Mouse (Mus musculus) liver, postnatal 0 days (tissue): ENCODE data around the gene Icam1. TPM values are rescaled to one million over a fixed set of nuclear protein-coding genes. Genes with fewer than 3 reads are reported as not detected.
A peak's percentile ranks its signal among the peaks of the same experiment; 100 is the strongest.

Experiments used
- ATAC-seq: fragments of 200-750 bp; cut with Nextera tagmentation; 2 replicates; pipeline ENCODE4 v1.8.0; 2017; ENCODE audit warnings: mild to moderate bottlenecking, moderate library complexity
- DNase-seq: peaks from one replicate; pipeline ENCODE4 v3.0.0-alpha.2; 2016
- H3K27ac ChIP-seq: fragments of 300-500 bp; sonication (generic); 2 replicates; pipeline ENCODE4 v1.5.1; 2014; ENCODE audit warnings: antibody characterized with exemption, moderate library complexity, mild to moderate bottlenecking, low read depth
- H3K27me3 ChIP-seq: fragments of 300-500 bp; sonication (generic); 2 replicates; pipeline ENCODE4 v1.6.1; 2014; ENCODE audit warnings: low read length, control low read depth, mixed read lengths; ENCODE audit not compliant: insufficient read depth
- H3K36me3 ChIP-seq: fragments of 300-500 bp; sonication (generic); replicated peaks from 2 replicates; pipeline ENCODE4 v1.6.1; 2014; ENCODE audit warnings: mild to moderate bottlenecking, control low read depth, low read length, moderate library complexity, mixed read lengths; ENCODE audit not compliant: insufficient read depth
- H3K4me1 ChIP-seq: fragments of 300-500 bp; sonication (generic); 2 replicates; pipeline ENCODE4 v1.6.1; 2014; ENCODE audit warnings: antibody characterized with exemption, mild to moderate bottlenecking, control low read depth; ENCODE audit not compliant: insufficient read depth
- H3K4me2 ChIP-seq: fragments of 300-500 bp; sonication (generic); 2 replicates; pipeline ENCODE4 v1.6.1; 2014; ENCODE audit warnings: low read depth, mild to moderate bottlenecking, low read length, moderate library complexity, mixed read lengths
- H3K4me3 ChIP-seq: fragments of 300-500 bp; sonication (generic); 2 replicates; pipeline ENCODE4 v1.5.1; 2014; ENCODE audit warnings: low read depth, low read length
- H3K9ac ChIP-seq: fragments of 300-500 bp; sonication (generic); replicated peaks from 2 replicates; pipeline ENCODE4 v1.6.1; 2014; ENCODE audit warnings: mild to moderate bottlenecking, moderate library complexity
- H3K9me3 ChIP-seq: fragments of 300-500 bp; sonication (generic); 2 replicates; pipeline ENCODE4 v1.6.1; 2016; ENCODE audit warnings: mild to moderate bottlenecking, control low read depth, low read length, mixed read lengths
- CTCF ChIP-seq: sonication (generic); IDR thresholded peaks from 2 replicates; pipeline ENCODE4 v1.5.1; 2016; ENCODE audit warnings: antibody characterized with exemption, low read depth
- EP300 ChIP-seq: IDR thresholded peaks from 2 replicates; pipeline ENCODE4 v1.6.1; 2016; ENCODE audit warnings: antibody characterized with exemption, low read depth, mild to moderate bottlenecking
- WGBS: fragments of 180-500 bp; shearing (Covaris S2); extraction: QIAGEN DNeasy Blood & Tissue Kit; methylation state at CpG from one replicate; pipeline ENCODE4 v1.1.7; 2014; ENCODE audit not compliant: insufficient replicate concordance; 5-methylcytosine and 5-hydroxymethylcytosine counted together
- polyA plus RNA-seq: library from polyadenylated mRNA; unstranded; fragments of >200 nt; fragmentation: Nextera tagmentation; extraction: Ambion mirVana; gene quantifications from 2 replicates; pipeline ENCODE4 v1.2.1, GENCODE M21; 2015

Icam1 gene
- polyA plus RNA-seq = 12.7 and 13.6 TPM in 2 replicates

GRCm38 (mm10) chr9:21015571-21016130 is at the start of gene Icam1:
TSS of gene Icam1 (plus strand) at chr9:21015985.
- Histone ChIP-seq H3K27me3 (no peaks in the 10 kb centered on the region; the same call in 1 of the 2 replicates), H3K4me1 (peaks cover 35% of the 10 kb centered on the region), H3K27ac (peak within 1 kb of the TSS; percentile 63), H3K9ac (peak within 1 kb of the TSS; percentile 51), H3K36me3 (peaks cover 7% of the 10 kb centered on the region; the same call in 1 of the 2 replicates), H3K9me3 (no peaks in the 10 kb centered on the region), H3K4me2 (peak within 1 kb of the TSS; percentile 71), H3K4me3 (peak within 1 kb of the TSS; percentile 52)
- 1% methylated on average over 30 of the region's 30 CpGs for WGBS
- ATAC-seq (peak; percentile 86), DNase-seq (peak; percentile 84)
- TF ChIP-seq CTCF (no peak), EP300 (no peak)

- Histone ChIP-seq H3K27me3 (no peaks in the 10 kb centered on the region), H3K4me1 (no peaks in the 10 kb centered on the region), H3K9ac (no peak overlapping the region), H3K4me3 (no peak overlapping the region), H3K27ac (no peak overlapping the region), H3K4me2 (no peak overlapping the region), H3K9me3 (no peaks in the 10 kb centered on the region), H3K36me3 (peaks cover 4% of the 10 kb centered on the region; the same call in 1 of the 2 replicates)
- 56% methylated on average over 3 of the region's 3 CpGs for WGBS
- no peak for TF ChIP-seq EP300
- no peak for TF ChIP-seq CTCF
- no peak for DNase-seq
- ATAC-seq = no peak
Observed at GRCm38 (mm10) chr9:20966008-20966407, 49.8 kb upstream of the Icam1 start.

GRCm38 (mm10) chr9:20966747-20967146 is 49.0 kb upstream of the Icam1 start:
- TF ChIP-seq EP300 (no peak), CTCF (no peak)
- 51% methylated on average over 5 of the region's 5 CpGs for WGBS
- H3K9me3 ChIP-seq = no peaks in the 10 kb centered on the region
- peak overlapping the region; percentile 44; the same call in 1 of the 2 replicates for H3K27ac ChIP-seq
- peaks cover 4% of the 10 kb centered on the region; the same call in 1 of the 2 replicates for H3K36me3 ChIP-seq
- DNase-seq = no peak
- H3K27me3 ChIP-seq = no peaks in the 10 kb centered on the region
- H3K4me2 ChIP-seq = no peak overlapping the region
- H3K4me1 ChIP-seq = no peaks in the 10 kb centered on the region
- ATAC-seq = no peak
- H3K4me3 ChIP-seq = no peak overlapping the region
- no peak overlapping the region for H3K9ac ChIP-seq

GRCm38 (mm10) chr9:20971751-20972140 is 44.0 kb upstream of the Icam1 start:
- DNase-seq (no peak), ATAC-seq (no peak)
- Histone ChIP-seq H3K9me3 (no peaks in the 10 kb centered on the region), H3K4me3 (no peak overlapping the region), H3K36me3 (peaks cover 4% of the 10 kb centered on the region; the same call in 1 of the 2 replicates), H3K27me3 (0 out of 2 replicates have a peak, but pooled peaks cover 6% of the 10 kb centered on the region), H3K9ac (no peak overlapping the region), H3K4me2 (no peak overlapping the region), H3K4me1 (peaks cover 11% of the 10 kb centered on the region), H3K27ac (no peak overlapping the region)
- WGBS = 83% methylated on average over 7 of the region's 7 CpGs
- TF ChIP-seq CTCF = no peak
- no peak for TF ChIP-seq EP300

GRCm38 (mm10) chr9:20972141-20972992 is 43.4 kb upstream of the Icam1 start:
- 0 out of 2 replicates have a peak, but pooled peaks cover 4% of the 10 kb centered on the region for H3K36me3 ChIP-seq
- DNase-seq = no peak
- peaks cover 15% of the 10 kb centered on the region for H3K4me1 ChIP-seq
- H3K9ac ChIP-seq = no peak overlapping the region; the same call in 1 of the 2 replicates
- H3K4me3 ChIP-seq = no peak overlapping the region
- TF ChIP-seq CTCF (no peak), EP300 (no peak)
- H3K27me3 ChIP-seq = 0 out of 2 replicates have a peak, but pooled peaks cover 6% of the 10 kb centered on the region
- no peak overlapping the region for H3K27ac ChIP-seq
- no peak for ATAC-seq
- H3K9me3 ChIP-seq = no peaks in the 10 kb centered on the region
- no peak overlapping the region for H3K4me2 ChIP-seq
- 78% methylated on average over 28 of the region's 28 CpGs for WGBS
